Mouse (Mus musculus) inflammation-experienced regulatory T-cells, adult 6 months (primary cell): Measurements from ENCODE around the gene Iqcf3. TPM values are rescaled to one million over a fixed set of nuclear protein-coding genes. Genes with fewer than 3 reads are reported as not detected.

Experiments
- ATAC-seq: one replicate; pipeline ENCODE4 v1.8.0; 2017
- polyA plus RNA-seq, 3 experiments: library from polyadenylated mRNA; unstranded; fragments of 100-300 nt; shearing (Covaris generic); gene quantifications; one replicate each; pipeline ENCODE4 v1.2.1; 2017

Gene Iqcf3
- polyA plus RNA-seq, 3 experiments from 2014 or later = not detected

DNA sequence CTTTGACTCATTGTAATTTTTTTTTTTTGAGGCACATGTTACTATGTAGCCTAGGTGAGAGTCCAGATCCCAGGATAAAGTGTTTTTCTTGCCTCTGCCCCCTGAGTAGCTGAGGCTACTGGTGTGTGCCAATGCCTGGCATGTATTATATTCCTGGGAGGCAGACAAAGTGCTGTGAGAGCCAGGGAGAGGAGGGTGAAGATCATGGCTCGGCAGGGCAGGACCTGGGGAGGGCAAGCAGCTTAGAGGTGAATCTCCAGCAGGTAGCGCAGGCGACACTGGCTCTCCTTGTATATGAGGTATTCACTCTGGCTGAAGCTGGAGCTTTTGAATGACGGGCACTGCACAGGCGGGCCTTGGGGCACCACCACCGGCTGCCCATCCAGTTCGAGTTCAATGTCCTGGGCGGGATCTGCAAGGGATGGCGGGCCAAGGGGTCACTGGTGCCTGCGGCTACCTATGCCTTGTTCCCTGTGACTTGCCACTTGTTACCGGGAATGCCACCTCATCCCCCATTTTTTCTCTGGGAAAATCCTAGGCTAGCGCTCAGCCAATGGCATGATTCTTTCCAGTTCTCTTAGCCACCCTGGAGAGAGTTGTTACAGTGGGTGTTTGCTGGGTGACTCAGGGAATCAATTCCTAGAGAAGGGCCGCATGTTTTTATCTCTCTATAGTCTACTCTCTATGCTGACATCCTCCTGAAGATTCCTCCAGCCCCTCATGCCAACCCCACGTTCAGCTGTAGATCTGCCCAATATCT is 90.3 kb downstream of the Iqcf3 start:
- ATAC-seq = no peak

DNA sequence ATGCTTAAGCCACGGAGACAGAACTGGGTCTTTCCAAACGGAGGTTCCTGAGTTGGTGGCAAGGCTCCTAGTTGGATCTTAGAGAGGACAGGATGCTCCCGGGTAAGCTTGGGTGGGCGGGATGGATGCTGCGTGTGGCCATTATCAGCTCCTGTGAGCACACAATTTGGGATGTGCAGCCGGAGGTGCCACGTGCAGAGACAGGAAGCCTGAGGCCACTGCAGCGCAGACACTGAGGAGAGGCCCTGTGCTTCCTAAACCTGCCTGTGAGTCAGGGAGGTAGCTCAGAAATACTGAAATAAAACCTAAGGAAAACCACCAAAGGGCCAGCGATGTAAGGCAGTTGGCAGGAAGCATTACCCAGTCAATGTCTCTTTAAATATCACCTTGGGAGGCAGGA is 91.7 kb downstream of the Iqcf3 start:
- ATAC-seq = no peak

DNA sequence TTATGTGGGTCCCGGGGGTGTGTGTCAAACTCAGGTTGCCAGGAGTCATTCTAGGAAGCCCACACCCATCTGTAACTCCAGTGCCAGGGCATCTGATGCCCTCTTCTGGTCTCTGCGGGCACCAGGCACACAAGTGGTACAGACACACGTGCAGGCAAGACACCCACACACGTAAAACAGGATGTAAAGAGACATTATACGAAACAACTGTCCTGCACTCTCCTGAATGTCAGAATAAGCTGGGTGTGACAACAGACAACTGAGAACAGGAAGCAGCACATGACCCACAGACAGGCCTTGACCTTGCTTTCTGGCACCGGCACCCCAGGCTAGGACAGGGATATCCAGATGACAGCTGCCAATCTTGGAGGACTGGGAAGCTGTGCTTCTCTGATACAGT is 92.1 kb downstream of the Iqcf3 start:
- peak; percentile 58 for ATAC-seq

- no peak for ATAC-seq
These were observed 93.7 kb downstream of the Iqcf3 start for GRCm38 (mm10) chr9:106467746-106468145.

DNA sequence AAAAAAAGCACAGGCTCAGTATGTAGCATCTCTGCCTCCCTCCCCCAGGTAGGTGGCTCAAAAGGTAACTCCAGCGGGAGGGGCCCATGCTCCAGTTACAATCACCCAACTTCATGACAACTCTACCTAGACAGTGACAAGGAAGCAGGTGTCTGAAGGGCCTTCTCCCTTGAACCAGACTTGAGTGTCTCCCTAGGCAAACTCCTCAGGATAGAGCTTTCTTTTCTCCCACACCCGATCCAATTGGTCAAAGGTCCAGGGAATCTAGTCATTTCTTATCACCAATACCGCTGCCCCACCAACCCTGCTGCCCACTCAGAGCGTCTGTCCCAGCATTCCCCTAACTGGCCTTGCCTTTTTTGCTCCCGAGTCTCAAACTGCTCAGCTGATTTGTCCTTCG is 94.7 kb downstream of the Iqcf3 start:
- no peak for ATAC-seq

DNA sequence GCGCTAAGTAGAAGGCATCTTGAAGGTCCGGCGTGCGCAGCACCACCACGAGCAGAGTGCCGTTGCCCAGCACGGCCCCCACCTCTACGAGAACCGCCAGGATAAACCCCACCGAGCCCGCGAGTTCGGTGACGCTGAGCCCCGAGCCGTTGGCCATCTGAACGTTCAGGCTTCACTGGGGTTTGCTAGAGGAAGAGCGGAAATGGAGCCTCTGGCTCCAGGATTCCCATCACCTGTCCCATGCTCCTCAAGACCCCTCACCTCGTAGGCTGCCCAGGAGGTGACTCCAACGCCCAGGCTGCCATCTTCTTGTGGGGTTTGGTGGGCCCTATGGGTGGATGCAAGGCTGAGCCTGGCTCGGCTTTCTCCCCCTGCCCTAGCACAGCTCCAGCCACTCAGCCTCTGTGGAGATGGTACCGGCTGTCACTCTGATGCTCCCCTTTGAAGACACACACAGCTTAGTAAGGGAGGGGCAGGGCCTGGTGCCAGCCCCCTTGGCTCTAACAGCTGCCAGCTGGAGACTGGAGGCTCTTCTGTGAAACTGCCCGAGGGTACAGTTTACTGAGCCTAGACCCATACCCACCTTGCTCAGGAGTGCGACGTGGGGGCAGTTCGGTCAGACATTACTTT is 95.7 kb downstream of the Iqcf3 start, which contains the start of gene Gpr62:
Gpr62 (minus strand) TSS at position 368 of the 630 bp plus-strand sequence.
- no peak for ATAC-seq

GRCm38 (mm10) chr9:106464751-106465541 is 96.5 kb downstream of the Iqcf3 start:
- peak; percentile 44 for ATAC-seq

GRCm38 (mm10) chr9:106463122-106464063 is 98.0 kb downstream of the Iqcf3 start:
- no peak for ATAC-seq

GRCm38 (mm10) chr9:106462430-106462800 is 99.0 kb downstream of the Iqcf3 start:
- no peak for ATAC-seq

- no peak for ATAC-seq
These were observed 99.6 kb downstream of the Iqcf3 start for GRCm38 (mm10) chr9:106461641-106462429.

DNA sequence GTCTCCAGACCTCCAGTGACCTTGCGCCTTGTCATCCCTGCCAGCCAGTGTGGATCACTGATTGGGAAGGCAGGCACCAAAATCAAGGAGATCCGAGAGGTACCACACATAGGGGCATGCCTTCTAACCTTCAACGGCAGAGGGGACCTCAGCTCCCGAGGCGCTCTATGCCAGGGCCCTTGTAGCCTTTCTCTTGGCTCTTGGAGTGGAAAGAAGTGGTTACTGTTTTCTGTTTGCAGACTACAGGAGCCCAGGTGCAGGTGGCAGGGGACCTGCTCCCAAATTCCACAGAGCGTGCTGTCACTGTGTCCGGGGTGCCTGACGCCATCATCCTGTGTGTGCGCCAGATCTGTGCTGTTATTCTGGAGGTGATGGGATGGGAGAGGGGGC is 100.4 kb downstream of the Iqcf3 start:
- no peak for ATAC-seq

DNA sequence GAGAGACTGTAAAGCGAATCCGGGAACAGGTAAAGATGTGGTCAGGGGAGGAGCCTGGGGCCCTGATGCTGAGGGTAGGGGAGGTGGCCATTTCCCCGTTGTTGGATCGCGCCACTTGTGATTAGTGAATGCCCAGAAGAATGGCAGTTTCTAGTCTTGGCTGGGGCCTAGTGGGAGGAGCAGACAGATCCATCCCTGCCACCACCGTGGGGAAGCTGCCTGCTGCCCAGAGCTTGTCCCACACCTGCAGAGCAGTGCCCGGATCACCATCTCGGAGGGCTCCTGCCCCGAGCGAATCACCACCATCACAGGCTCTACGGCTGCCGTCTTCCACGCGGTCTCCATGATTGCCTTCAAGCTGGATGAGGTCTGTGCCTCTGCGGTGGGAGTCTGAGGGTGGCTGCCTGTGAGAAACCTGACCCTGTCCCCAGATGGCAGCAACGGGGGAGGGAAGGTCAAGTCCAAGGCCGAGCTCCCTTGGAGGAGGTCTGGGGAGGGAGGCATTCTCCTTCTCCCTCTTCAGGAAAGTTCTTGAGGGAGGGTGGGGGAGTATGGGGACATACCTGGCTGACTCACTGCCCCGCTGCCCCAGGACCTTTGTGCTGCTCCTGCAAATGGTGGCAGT is 100.9 kb downstream of the Iqcf3 start:
- no peak for ATAC-seq

DNA sequence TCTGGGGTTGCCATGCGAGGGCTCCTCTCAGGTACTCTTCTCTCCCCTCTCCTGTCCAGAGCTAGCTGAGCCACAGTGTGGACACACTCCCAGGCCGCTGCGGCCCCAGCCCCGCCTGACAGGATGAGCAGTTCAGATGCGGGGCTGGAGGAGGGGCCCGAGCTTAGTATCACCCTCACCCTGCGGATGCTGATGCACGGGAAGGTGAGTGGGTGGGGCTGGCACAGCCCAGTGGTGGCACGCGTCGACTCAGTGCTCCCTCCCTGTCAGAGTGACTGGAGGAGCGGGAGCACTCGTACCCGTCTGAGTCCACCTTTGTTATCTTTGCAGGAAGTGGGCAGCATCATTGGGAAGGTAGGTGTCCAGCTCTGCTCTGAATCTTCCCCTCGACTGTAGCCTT is 101.5 kb downstream of the Iqcf3 start:
- ATAC-seq = no peak

DNA sequence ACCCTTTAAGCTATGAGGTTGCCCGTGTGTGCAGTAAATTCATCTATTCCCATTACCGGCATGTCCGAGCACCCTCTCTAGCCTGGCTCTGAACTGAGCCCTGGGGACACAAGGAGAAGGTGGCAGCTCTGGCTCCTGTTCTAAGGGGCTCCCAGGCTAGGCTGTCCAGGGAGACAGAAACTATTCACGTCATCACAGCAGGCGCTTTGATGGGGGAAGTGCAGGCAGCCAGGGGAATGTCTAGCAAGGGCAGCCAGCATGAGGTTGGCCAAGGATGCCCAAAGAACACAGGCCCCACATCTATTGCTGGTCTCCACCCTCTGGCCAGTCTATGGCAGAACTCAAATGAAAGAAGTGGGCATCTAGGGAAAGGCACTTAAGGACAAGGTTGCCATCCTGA is 103.5 kb downstream of the Iqcf3 start:
- ATAC-seq = no peak

DNA sequence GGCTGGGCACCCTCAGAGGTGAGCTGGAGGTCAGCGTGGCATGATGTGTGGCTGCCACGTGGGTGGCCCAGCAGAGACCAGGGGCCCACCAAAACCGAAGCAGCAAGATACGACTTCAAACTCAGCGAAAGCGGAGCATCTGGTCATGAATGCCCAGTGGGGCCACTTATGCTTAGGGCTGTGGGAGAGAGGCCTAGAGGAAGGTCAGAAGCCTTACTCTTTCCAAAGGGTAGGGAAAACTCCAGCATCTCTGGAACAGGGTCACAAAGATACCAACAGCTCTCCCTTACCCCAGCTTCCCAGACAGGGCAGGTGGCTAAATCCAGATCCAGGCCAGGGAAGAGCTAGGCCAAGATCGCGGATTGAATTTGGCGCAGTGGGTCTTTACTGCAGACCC is 104.3 kb downstream of the Iqcf3 start:
- no peak for ATAC-seq

GRCm38 (mm10) chr9:106456325-106457162 is 104.9 kb downstream of the Iqcf3 start:
- ATAC-seq = no peak

- ATAC-seq = no peak
These were observed 106.3 kb downstream of the Iqcf3 start for GRCm38 (mm10) chr9:106454888-106455681.

DNA sequence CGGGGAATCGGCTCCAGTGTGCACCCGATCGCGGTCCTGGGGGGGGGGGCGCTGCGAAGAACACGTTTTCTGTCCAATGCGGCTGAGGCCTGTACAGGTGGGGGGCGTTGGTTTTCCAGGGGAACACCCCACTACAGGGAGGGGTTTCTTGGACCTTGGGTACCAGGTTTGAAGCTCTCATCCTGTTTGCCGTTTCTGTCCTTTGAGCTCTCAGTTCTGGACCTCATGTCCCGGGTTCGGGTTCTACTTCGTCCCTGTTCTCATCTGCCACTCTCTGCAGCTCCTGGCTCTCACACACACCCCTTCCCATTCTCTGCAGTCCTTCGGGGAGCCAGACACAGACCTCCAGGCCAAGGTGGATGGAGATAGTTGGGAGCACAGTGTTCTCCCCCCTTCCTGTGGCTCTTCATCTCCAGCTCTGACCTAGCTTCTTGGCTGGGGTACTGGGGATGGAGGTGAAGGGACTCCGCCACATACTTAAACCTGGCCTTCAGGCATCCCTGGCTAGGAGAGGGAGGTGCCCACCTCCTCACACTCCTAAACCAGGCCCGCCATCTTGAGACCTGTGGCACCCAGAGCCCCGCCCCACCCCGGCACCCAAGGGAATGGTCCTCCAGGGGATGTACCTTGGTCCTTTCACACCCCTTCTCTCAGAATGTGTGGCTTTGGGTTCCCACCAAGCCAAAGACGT is 107.2 kb downstream of the Iqcf3 start:
- ATAC-seq = no peak
